ENCODE assay signal across 15 mouse cellular contexts in genomic region chrX:100802034-100802433, GRCm38 (mm10). TPM values are rescaled to one million over a fixed set of nuclear protein-coding genes. Genes with fewer than 3 reads are reported as not detected.
A peak's percentile ranks its signal among the peaks of the same experiment; 100 is the strongest.
DNase-seq lines count a peak whose midpoint lies in the region; ATAC-seq and TF ChIP-seq lines count a peak whose summit lies in the region.
"Had no signal": no experiment of that assay in that cellular context is flagged by ENCODE, and none has a peak within 500 bp of the region (broad histone marks: within the 10 kb centered on the region; RNA-seq: fewer than 3 reads in every experiment).

No protein-coding gene starts in this region.

- WGBS in intestine, embryonic 15.5 days: 53% methylated on average over 6 of the region's 6 CpGs
- WGBS in lung, adult 2 months: 64% methylated on average over 6 of the region's 6 CpGs
- WGBS in small intestine, adult 2 months: 37% methylated on average over 6 of the region's 6 CpGs

- H3K4me1 ChIP-seq in intestine, embryonic 15.5 days (replicated peaks): 0 out of 2 replicates have a peak, but pooled peaks cover 2% of the 10 kb centered on the region
- peaks cover 2% of the 10 kb centered on the region; the same call in 1 of the 2 replicates for H3K4me1 ChIP-seq in lung, adult 2 months (ENCODE audit: control insufficient read depth, insufficient read depth, low read length)
- H3K4me1 ChIP-seq in small intestine, adult 2 months (ENCODE audit: control insufficient read depth, insufficient read depth, insufficient read length, low read length): peaks cover 18% of the 10 kb centered on the region; the same call in 1 of the 2 replicates
- H3K4me1 ChIP-seq: limb, embryonic 12.5 days; liver, embryonic 15.5 days; midbrain, embryonic 12.5 days had no signal

- H3K36me3 ChIP-seq in intestine, embryonic 15.5 days: no peaks in the 10 kb centered on the region
- H3K36me3 ChIP-seq in small intestine, adult 2 months (ENCODE audit: control insufficient read depth, insufficient read depth, low read length): peaks cover 24% of the 10 kb centered on the region
- H3K36me3 ChIP-seq: liver, embryonic 15.5 days had no signal

- TF ChIP-seq CTCF in lung, adult 2 months (IDR thresholded peaks at IDR 0.05; ENCODE audit: insufficient read depth, low read length): no peak
- TF ChIP-seq CTCF in small intestine, adult 2 months (IDR thresholded peaks at IDR 0.05; ENCODE audit: extremely low read depth, insufficient read length, insufficient replicate concordance, low read depth, low read length): no peak

- H3K4me2 ChIP-seq in intestine, embryonic 15.5 days (replicated peaks): no peak overlapping the region
- H3K4me2 ChIP-seq: heart, embryonic 13.5 days; limb, embryonic 12.5 days; liver, embryonic 15.5 days; midbrain, embryonic 12.5 days had no signal

- no peak overlapping the region for H3K4me3 ChIP-seq in intestine, embryonic 15.5 days (replicated peaks)
- no peak overlapping the region for H3K4me3 ChIP-seq in lung, adult 2 months (replicated peaks; ENCODE audit: extremely low read depth, low read depth, low read length)
- no peak overlapping the region for H3K4me3 ChIP-seq in small intestine, adult 2 months (ENCODE audit: low read depth, low read length)
- H3K4me3 ChIP-seq: heart, embryonic 13.5 days; limb, embryonic 12.5 days; liver, embryonic 15.5 days; midbrain, embryonic 12.5 days had no signal

- DNase-seq in kidney, adult 8-10 months: peak; percentile 9 to 50
- DNase-seq in lung, adult 2 months: peak; percentile 19
- DNase-seq in thymus, postnatal 25 days: no peak
- DNase-seq in adrenal gland, adult (ENCODE audit: inconsistent age in 2 of 2, low spot score in 1 of 2): no peak
- DNase-seq in layer of hippocampus, postnatal 14 days (ENCODE audit: low spot score in 2 of 2): no peak
- DNase-seq: cerebellum, adult 11-12 months; forebrain, postnatal 0 days; gastrocnemius, postnatal 10 days had no signal

- peak overlapping the region; percentile 32; the same call in 1 of the 2 replicates for H3K27ac ChIP-seq in intestine, embryonic 15.5 days
- H3K27ac ChIP-seq in small intestine, adult 2 months (ENCODE audit: insufficient read depth, low read depth, low read length): peak overlapping the region; percentile 22; the same call in 1 of the 2 replicates
- H3K27ac ChIP-seq: heart, embryonic 13.5 days; kidney, postnatal 0 days; limb, embryonic 12.5 days; liver, embryonic 15.5 days; midbrain, embryonic 12.5 days had no signal

- H3K9ac ChIP-seq in intestine, embryonic 15.5 days: no peak overlapping the region
- H3K9ac ChIP-seq: forebrain, postnatal 0 days; heart, embryonic 13.5 days; limb, embryonic 12.5 days; liver, embryonic 15.5 days; midbrain, embryonic 12.5 days had no signal

- ATAC-seq in intestine, embryonic 15.5 days: peak; percentile 70
- ATAC-seq: forebrain, postnatal 0 days had no signal

- no peak for TF ChIP-seq POLR2A in lung, adult 2 months (IDR thresholded peaks at IDR 0.05; ENCODE audit: borderline replicate concordance, extremely low read depth, low read depth, low read length)
- no peak for TF ChIP-seq POLR2A in small intestine, adult 2 months (IDR thresholded peaks at IDR 0.05; ENCODE audit: low read depth, low read length)

- no peaks in the 10 kb centered on the region for H3K27me3 ChIP-seq in intestine, embryonic 15.5 days (replicated peaks)
- no peaks in the 10 kb centered on the region for H3K27me3 ChIP-seq in small intestine, adult 2 months (ENCODE audit: control insufficient read depth, insufficient read depth, low read length)
- H3K27me3 ChIP-seq: liver, embryonic 15.5 days had no signal

- no peaks in the 10 kb centered on the region for H3K9me3 ChIP-seq in intestine, embryonic 15.5 days
- H3K9me3 ChIP-seq: heart, embryonic 13.5 days; limb, embryonic 12.5 days; liver, embryonic 15.5 days; midbrain, embryonic 12.5 days had no signal

RNA-seq across cellular contexts. Expression of gene Dlg3, which starts 34.5 kb away (rescaled TPM):
- 2.5 and 3.0 TPM in 2 replicates for polyA plus RNA-seq in intestine, embryonic 15.5 days (2015; fragmentation: Nextera tagmentation; extraction: Ambion mirVana)
- 9.4 and 13.7 TPM in 2 replicates for polyA plus RNA-seq in lung, adult 2 months (2012; rRNA removed)
- polyA plus RNA-seq in small intestine, adult 2 months (2012; rRNA removed): 10.7 and 28.8 TPM in 2 replicates
- 100 to 1,000 TPM; 138 to 153 TPM for total RNA-seq in layer of hippocampus, postnatal 14 days (2021)

Comparison
In these comparisons a context has a peak if more than half of its experiments do, and no peak if none do; other contexts are left out.
1. DNase-seq: peak in kidney, adult 8-10 months (2 of 2) and lung, adult 2 months (single experiment); none in thymus, postnatal 25 days (single experiment), adrenal gland, adult (0 of 2) and layer of hippocampus, postnatal 14 days (0 of 2).